Mouse (Mus musculus) left cerebral cortex, adult 8-10 months (tissue): ENCODE data around the gene Gipc2. TPM values are rescaled to one million over a fixed set of nuclear protein-coding genes. Genes with fewer than 3 reads are reported as not detected.

Experiments used
- DNase-seq, 2 experiments: peaks; one replicate each; pipeline ENCODE4 v3.0.0; 2022; ENCODE audit warnings: low spot score in 2 of 2
- total RNA-seq, 4 experiments: library from RNA; stranded (reverse); gene quantifications; 2 replicates each; pipeline ENCODE4 v1.2.4; 2022

Gene Gipc2
- total RNA-seq, 4 experiments from 2014 or later, result 3.3 to 6.7 (median 5.0) TPM

DNA sequence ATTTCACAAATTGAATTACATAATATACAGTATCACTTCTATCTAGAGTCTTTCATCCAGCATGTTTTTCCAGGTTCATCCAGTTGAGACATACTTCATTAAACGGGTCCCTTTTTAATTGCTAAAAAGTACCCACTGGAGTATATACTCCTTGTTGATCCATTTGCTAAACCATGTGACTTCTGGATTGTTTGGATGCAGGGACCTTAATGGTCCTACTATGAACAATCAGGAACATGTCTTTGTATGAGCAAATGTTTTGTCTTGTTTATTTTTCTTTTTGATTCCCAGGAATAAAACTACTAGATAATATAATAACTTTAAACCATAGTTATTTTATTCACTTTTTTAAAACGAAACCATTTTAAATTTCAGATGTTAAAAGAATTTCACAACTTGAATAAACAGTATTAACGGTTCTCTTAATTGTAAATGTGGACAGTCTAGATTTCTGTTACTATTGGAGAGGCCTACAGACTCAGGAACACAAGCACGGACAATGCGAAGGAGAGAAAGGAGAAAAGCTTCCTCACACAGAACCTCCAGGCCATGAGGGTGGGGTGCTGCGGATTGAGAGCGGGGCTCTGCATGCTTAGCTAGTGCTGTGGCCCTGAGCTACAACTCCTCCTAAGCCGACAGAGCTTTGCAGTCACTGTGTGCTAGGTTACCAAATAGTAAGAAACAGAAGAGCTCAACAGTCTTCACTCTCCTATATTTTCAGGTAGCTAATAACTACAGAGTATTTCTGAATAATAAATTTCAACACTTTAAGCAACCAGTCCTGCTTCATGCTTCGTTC lies 24.8 kb upstream of the Gipc2 start:
- DNase-seq, result no peak

DNA sequence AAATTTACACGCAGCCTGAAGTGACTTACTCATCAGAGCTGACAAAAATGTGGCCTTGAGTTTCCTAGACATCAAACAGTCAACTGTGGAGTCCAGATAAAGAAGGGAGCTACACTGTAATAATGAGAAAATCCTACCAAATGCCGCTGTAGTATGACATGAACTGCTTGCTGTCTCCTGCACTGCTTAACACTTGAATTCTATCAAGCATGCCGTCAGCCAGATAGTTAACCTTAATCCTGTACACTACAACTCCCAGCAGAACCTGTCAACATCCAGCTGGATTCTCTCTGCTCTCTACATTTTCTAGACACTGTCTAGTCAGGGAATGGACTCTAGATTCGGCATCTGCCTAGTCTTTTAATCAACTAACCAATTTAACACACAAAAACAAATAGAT lies 23.3 kb upstream of the Gipc2 start:
- no peak for DNase-seq

DNA sequence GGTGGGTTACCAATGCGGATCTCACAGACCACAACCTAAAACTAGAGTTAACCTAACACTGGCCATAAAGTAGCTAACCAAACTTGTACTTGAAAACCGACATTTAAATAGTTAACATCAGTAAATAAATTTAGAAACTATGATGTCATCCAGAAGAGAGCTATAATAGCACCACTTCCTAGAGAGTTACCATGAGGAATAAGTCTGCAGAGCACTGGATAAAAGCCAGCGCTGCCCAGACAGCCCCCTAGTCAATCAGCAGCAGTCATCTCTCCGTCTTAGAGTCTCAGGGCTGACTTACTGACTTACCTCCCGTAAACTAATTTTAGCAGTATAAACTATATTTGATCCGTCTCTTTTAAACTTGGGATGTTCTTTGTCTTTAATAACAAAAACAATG lies 20.1 kb upstream of the Gipc2 start:
- DNase-seq, result no peak

DNA sequence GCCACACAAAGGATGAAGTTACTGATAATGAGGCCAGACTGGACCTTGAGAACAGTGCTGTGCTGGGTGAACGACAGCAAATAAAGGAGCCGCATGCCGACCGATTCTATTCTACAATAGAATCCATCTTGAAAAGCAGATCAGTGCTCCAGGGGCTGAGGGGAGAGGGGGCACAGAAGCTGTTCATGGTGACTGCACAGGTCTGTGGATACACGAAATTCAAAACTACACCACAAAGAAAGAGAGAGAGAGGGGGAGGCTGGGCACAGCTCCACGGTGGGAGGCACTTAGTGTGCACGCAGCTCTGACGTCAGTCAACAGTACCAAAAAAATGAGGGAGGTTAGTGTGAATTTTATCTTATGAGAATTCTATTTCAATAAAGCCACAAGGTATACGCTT lies 17.5 kb upstream of the Gipc2 start:
- DNase-seq, result no peak

DNA sequence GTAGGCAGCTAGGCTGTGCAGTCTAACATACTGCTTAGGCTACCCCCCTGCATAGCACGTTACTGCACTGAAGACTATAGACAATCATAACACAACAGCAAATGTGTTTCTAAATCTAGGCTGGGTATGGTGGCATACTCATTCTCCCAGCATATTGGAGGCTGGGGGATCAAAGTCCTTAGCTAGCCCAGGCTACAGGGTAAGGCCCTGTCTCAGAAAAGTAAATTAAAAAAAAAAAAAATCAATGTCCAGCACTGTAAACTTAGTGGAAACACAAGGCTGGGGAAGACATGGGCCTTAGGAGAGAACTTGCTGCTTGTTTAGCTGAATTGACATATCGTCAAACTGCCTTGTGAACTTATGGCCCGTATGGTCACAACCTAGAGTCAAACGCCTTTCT lies 14.6 kb upstream of the Gipc2 start:
- DNase-seq, result no peak

DNA sequence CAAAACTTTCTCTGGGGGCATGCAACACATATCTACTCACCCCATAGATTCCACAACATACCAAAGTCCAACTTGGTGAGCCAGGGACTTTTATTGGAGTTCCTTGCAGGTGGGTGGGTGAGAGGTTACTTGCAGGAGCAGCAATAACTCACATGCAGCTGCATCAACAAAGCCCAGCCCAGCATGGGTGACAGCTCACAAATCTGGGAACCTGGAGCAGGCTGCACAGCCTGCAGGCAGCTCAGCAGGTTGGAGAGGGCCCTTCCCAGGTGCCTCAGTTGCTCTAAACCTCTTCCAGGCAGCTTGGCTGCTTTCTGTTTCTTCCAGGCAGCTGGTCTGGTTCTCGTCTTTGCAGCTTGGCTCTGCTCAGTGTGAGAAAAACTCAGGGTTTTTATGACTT lies 13.3 kb upstream of the Gipc2 start:
- no peak for DNase-seq

DNA sequence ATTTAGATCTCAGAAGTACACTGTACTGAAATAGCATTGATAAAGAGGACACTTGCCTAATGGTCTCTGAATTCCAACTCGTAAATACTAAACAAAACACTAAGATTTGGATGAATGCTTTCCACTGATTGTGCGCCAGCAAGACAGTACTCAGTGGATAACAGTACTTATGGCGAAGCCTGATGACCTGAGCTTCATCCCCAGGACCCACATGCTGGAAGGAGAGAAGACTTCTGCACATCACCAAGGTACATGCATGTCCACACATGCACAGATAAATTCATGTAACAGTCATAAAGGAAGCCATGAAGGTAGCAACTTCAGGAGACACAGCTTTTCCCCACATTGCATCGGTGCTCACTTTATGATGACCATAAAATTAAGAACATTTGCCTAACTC lies 12.8 kb upstream of the Gipc2 start:
- DNase-seq, result no peak

DNA sequence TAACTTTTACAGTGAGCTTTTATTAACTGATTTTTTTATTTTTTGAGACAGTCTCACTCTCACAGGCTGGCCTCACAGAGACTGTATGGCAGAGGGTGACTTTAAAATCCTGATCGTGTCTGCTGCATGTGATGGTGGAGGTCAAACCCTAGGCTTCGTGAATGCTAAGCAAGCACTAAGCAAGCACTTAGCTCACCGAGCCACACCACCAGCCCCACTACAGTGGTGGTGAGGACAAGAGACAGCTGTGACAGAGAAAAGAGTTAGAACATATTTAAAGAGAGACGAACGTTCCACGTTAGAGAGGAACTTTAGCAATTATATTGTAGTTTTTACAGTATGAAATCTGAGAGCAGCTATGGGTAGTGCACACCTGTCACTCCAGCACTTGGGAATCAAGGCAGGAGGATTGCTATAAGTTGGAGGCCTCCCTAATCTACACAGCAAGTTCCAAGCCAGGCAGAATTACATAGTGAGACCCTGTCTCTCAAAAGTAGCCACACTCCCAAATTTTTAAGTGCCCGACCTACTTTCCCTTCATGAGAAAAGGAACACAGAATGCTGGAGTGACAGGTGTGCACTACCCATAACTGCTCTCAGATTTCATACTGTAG lies 6.4 kb upstream of the Gipc2 start:
- no peak for DNase-seq

DNA sequence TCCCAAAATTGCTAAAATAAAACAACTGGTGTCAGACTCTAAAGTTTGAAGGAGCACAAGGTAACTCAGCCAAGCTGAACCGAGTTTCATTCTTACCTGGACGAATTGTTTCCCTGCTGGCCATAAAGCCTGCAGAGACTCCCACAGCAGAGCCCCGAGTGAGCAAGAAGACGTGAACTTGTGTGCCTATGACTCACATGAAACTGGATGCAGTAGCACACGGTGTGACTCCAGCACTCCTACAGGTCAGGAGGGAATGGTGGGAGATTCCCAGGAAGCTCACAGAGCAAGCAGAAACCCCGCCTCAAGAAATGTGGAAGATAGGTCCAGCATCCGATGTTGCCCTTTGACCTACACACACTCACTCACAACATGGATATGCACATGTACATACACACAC lies 5.8 kb upstream of the Gipc2 start:
- no peak for DNase-seq

DNA sequence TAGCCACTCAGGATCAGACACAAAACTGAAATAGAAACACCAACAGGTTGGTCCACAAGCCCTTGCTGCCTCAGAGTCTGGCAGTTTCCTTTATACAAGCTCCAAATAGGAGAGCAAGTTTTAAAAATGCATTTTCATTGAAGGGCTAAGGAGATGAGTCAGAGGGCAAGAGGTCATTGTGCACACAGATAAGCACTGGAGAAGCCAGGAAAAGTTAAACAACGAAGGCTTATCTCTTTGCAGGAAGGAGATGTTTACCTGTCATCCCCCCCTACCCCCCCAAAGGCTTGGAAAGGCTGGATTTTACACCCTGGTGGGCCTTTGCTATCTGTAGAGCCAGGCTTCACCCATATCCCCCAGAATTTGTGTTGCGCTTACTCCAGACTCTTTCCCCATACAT lies 5.2 kb upstream of the Gipc2 start:
- no peak for DNase-seq

DNA sequence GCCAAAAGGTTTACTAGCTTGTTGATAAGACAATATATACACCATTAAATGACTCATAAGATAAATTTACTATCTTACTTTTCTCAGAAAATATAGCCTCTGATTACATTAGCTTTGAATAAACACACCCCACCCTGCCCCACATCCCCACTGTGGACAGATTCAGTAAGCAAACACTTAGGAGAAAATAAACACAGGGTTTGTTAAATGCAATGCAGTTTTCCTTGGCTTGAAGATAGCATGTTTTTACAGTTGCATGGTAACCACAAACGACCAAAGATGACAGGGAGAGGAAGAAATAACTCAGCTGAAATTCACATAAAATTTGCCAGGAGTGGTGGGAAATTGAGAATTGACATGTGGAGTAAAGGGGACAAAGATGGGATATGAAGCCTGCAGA lies 4.4 kb upstream of the Gipc2 start:
- DNase-seq, result no peak

DNA sequence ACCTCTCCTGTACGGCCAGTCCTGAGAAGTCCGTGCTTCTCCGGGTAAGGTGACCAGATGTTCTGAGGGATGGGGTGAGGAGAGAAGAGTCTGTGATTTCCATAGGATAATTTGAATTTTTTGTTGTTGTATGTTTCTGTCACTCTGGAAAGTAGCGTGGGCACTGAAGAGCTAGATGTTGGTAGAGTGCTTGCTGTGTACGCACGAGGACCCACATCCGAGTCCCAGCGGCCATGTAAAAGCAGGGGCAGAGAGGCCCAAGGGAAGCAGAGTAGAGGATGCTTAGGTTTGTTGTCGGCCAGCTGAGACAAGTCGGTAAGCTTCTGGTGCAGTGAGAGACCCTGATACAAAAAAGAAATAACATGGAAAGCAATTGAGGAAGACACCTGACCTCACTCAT lies 2.0 kb upstream of the Gipc2 start:
- DNase-seq, result no peak

DNA sequence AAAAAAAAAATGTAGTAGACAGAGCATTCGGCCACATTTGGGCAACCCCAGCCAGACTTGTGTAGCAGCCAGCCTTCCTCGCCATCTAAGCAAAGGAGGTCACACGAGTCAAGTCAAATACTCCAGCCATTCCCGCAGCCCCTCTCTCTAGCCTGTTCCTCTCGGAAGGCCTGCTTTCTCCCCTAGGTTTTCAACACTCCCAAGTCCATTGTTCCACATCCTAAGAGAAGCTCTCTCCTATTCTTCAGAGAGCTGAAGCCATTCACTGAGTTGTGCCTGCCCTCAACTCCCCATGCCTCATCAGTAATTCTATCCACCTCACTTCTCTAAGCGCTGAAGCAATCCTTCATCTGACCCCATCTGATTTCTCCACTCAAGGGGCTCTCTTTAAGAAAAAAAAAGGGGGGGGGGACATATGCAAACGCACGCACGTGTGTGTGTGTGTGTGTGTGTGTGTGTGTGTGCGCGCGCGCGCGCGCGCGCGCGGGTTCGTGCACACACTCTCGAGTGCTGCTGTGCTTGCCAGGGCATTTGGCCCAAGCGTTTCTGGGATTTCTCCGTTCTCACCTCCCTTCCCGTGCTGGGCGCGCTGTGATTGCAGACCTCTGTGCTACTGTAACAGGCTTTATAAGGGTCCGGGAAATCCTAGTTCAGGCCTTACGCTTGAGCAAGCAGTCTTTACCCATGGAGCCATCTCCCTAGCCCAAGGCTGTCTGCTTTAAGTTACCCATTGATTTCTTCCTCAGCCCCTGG lies 845 bp upstream of the Gipc2 start:
- no peak for DNase-seq

DNA sequence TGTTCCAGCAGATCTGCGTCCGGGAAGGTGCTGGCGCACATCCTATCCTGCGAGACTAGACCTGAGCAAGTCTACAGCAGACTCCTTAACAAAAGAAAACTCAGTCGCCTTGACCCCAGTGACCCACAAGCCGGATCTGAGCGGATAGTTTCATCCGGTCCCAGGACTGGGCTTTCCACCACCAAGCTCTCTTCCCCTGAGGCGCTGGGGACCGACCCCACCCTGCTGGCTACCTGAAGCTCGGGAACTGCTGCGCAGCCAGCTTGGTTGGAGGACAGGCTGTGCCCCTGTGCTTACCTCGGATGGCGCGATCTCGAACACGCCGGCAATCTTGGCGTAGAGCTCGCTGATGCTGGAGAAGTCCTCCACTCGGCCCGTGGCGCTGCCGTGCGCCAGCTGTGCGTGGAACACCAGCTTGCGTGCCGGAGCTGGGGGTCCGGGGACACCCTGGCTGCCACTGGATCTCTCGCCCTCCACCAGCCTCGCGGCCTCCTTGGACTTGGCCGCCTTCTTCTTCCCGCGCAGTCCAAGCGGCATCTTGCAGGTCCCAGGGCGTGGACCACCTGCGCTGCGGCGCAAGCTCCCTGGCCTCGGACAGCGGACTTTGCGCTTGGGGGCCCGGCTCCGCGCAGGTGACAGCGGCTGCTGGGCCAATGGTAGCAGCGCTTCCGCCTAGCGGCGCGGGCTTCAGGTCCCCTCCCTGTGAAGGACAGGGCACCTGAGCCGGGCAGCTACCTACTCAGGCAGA lies 505 bp downstream of the Gipc2 start:
- DNase-seq, result peak in 1 of 2 experiments; percentile 44

DNA sequence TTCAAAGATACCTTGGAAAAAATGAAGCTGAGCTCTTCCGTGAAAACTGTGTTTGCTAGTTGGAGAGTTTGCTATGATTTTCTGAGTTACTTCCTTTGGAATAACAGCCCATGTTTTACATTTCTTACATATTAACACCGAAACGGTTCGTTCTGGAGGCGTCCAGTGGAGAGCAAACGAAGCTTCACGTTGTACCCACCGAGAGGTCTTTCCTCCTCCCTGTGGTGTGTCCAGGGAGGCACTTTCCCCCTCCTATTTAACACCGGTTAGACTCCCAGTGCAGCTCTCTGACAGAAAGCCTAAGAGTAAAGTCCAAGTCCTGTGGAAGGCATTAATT lies 1.0 kb downstream of the Gipc2 start:
- DNase-seq, result no peak

DNA sequence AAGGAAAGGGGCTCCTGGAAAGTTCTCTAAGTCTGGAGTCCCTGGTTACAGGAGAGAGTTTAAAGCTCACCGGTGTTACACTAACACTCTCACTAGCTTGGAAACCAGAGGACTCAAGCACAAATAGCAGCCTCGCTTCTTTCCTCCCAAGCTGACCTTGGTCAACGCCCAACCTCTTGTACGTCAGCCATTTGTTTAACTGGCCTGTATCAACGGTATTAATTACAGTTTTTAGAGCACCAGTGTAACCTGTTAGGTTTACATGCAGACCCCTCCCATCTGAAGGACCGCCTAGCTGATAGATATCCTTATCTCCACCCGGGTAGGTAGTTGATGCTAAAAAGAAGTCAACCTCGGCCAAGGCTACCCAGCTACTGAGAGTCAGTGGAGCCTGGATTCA lies 2.7 kb downstream of the Gipc2 start:
- no peak for DNase-seq

DNA sequence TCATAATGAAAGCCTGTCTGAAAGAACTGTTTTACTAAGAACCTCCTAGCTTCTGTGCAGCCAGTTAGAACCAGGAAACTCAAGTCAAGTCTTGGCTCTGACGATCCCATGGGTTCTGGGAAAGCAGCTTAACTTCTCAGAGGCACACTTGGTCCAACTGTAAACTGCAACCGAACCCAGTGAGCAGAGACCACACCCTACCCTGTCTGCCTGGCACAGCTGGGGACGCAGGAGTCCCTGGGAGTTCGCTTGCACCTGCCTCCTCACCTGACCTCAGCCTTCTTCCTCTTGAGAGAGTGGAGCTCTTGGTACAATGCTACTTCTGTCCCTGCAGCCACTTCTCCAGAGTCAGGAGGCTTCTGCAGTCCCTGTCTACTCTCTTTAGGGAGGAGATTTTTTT lies 5.4 kb downstream of the Gipc2 start:
- DNase-seq, result no peak

DNA sequence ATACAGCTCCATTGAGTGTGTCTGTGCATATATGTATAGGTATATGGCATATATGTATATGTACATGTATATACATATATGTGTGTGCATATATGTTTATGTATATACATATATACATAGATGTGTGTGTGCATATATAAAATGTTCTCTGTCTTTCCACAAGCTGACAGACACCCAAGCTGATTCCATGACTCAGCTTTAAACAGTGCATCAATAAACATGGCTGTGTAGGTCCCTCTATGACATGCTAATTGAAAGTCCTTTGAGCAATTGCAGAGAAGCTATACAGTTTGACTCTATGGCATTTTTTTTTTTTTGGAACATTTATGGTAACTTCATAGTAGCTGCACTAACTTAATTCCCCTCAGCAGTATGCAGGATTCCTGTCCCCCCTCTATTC lies 6.7 kb downstream of the Gipc2 start:
- no peak for DNase-seq

DNA sequence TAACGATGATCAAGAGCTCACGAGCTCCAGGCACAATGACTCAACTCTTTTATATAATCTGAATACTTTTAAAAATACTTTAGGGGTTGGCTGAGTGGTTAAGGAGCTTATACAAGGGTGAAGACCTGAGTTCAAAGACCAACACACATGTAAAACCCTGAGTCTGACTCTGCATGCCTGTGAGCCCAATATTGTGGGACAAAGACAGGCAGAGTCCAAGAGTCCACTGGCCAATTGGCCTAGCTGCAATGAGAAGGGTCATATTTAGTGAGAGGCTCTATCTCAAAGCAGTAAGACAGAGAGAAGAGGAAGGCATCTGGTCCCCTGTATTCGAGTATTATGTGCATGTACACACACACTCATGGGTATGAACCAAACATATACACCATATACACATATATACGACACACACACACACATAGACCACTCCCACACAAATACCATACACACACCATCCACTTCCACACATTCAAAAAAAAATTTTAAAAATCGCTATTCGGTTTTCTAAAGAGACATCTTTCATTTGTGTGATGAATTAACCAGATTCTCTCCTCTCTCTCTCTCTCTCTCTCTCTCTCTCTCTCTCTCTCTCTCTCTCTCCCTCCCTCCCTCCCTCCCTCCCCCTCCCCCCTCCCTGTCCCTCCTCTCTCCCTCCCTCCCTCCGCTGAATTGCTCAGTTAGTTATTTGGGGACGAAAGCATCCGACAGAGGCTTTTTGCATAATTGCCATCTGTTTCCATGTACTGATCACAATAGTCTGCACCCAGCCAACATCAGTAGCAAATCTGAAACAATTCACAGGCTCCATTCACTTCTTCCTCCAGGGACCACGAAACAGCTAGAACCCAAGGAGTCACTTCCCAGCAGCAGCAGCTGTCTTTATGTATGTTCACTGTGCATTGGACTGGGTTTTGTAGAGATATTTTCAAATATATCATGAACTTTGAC lies 7.4 kb downstream of the Gipc2 start:
- DNase-seq, result no peak

DNA sequence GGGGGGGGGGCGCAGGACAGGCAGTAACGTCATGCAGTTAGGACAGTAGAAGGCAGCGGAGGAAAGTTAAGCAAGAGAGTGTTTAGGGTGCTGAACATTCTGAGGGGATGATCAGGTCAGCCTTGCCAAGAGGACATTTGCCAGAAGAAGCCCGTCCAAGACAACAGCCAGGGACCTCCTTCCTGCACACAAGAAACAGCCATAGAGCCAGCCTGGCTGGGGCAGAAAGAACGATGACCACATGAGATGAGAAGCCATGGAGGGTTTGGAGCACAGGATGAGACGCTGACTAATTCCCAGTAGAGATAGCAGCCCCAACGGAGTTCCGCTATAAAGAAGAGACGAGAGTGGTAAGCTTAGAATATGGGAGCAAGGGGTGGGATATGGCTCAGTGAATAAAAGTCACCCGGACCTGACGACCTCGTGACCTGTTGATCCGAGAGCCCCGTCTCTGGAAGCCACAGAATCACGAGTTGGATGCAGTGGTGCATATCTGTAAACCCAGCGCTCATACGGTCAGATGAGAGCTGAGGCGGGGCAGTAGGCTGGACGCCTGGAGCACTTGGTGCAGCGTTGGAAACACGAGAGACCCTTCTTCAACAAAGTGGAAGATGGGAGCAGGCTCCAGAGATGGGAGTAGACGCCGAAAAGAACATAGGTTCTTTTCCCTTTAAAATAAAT lies 9.1 kb downstream of the Gipc2 start:
- DNase-seq, result no peak
